Mouse (Mus musculus) liver, embryonic 11.5 days (tissue): Measurements from ENCODE around the gene Gsdma. TPM values are rescaled to one million over a fixed set of nuclear protein-coding genes. Genes with fewer than 3 reads are reported as not detected.

Experiments used
- ATAC-seq: fragments of 200-750 bp; cut with Nextera tagmentation; replicated peaks from 2 replicates; pipeline ENCODE4 v1.8.0; 2017; ENCODE audit warnings: moderate number of reproducible peaks, mild to moderate bottlenecking, moderate TSS enrichment, moderate library complexity; ENCODE audit not compliant: low FRiP score
- DNase-seq: peaks from one replicate; pipeline ENCODE4 v3.0.0-alpha.2; 2017; ENCODE audit warnings: low spot score
- H3K27ac ChIP-seq: fragments of 300-500 bp; sonication (generic); 2 replicates; pipeline ENCODE4 v1.5.1; 2014; ENCODE audit warnings: mild to moderate bottlenecking, low read depth, low read length, control low read depth
- H3K27me3 ChIP-seq: fragments of 300-500 bp; sonication (generic); replicated peaks from 2 replicates; pipeline ENCODE4 v1.6.1; 2014; ENCODE audit warnings: low read length, mixed read lengths; ENCODE audit not compliant: control insufficient read depth, insufficient read depth
- H3K36me3 ChIP-seq: fragments of 300-500 bp; sonication (generic); 2 replicates; pipeline ENCODE4 v1.6.1; 2014; ENCODE audit warnings: mild to moderate bottlenecking, low read length, moderate library complexity, mixed read lengths; ENCODE audit not compliant: control insufficient read depth, insufficient read depth
- H3K4me1 ChIP-seq: fragments of 300-500 bp; sonication (generic); replicated peaks from 2 replicates; pipeline ENCODE4 v1.6.1; 2014; ENCODE audit warnings: low read length, mixed read lengths; ENCODE audit not compliant: control insufficient read depth, insufficient read depth
- H3K4me2 ChIP-seq: fragments of 300-500 bp; sonication (generic); 2 replicates; pipeline ENCODE4 v1.6.1; 2014; ENCODE audit warnings: mild to moderate bottlenecking, control low read depth, moderate library complexity
- H3K4me3 ChIP-seq: fragments of 300-500 bp; sonication (generic); 2 replicates; pipeline ENCODE4 v1.5.1; 2014; ENCODE audit warnings: low read depth, low read length, control low read depth
- H3K9ac ChIP-seq: fragments of 300-500 bp; sonication (generic); 2 replicates; pipeline ENCODE4 v1.6.1; 2014; ENCODE audit warnings: low read depth, low read length, control low read depth
- H3K9me3 ChIP-seq: fragments of 300-500 bp; sonication (generic); 2 replicates; pipeline ENCODE4 v1.6.1; 2016; ENCODE audit warnings: low read length, inconsistent platforms, mixed read lengths; ENCODE audit not compliant: control insufficient read depth
- WGBS: fragments of 180-500 bp; shearing (Covaris S2); extraction: QIAGEN DNeasy Blood & Tissue Kit; methylation state at CpG from one replicate; pipeline ENCODE4 v1.1.7; 2014; 5-methylcytosine and 5-hydroxymethylcytosine counted together
- polyA plus RNA-seq: library from polyadenylated mRNA; unstranded; fragments of >200 nt; fragmentation: Nextera tagmentation; extraction: Ambion mirVana; gene quantifications from 2 replicates; pipeline ENCODE4 v1.2.1, GENCODE M21; 2014

The Gsdma gene
- polyA plus RNA-seq, 1 experiment from 2014 or later: not detected

DNA sequence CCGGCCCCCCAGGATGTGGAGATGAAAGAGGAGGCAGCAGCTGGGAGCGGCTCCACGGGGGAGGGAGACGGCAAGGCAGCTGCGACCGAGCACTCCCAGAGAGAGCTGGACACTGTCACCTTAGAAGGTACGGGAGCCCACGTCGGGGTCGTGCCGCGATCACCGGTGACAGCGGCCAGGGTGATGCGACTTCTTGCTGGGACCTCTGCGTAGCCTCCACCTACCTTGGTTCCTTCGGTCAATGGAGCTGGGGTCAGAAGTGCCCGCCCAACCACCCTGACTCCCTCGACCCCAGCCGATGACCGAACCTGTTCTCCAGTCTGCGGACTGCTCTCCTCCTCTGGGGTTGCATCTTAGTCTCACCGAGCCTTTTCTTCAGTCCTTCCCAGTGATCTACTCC is 18.7 kb downstream of the Gsdma start:
- under 1% methylated on average over 23 of the region's 23 CpGs for WGBS
- Histone ChIP-seq H3K4me3 (peak overlapping the region; percentile 100), H3K4me2 (peak overlapping the region; percentile 85), H3K9ac (peak overlapping the region; percentile 97), H3K27ac (peak overlapping the region; percentile 80), H3K36me3 (peaks cover 24% of the 10 kb centered on the region), H3K4me1 (no peaks in the 10 kb centered on the region), H3K9me3 (no peaks in the 10 kb centered on the region), H3K27me3 (no peaks in the 10 kb centered on the region)
- peak; percentile 32 for ATAC-seq
- DNase-seq: no peak

DNA sequence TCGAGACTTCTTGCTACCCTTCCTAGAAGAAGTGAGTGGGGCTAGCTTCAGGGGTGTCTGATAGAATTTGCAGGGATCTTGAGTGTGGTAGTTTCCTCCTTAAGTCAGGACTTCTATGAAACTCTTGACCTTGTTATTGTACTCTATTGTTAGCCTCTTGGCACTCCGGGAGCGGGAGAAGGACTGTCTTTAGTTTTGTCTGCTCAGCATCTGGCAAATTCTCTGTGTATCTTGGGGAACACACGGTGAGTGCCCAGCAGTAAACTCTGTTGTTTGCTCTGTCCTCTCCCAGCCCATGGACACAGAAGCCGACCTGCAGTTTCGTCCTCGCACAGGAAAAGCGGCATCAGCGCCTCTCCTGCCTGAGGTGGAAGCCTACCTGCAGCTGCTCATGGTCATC is 21.5 kb downstream of the Gsdma start:
- H3K4me3 ChIP-seq: no peak overlapping the region
- H3K4me2 ChIP-seq: no peak overlapping the region
- H3K27me3 ChIP-seq: no peaks in the 10 kb centered on the region
- no peak overlapping the region for H3K27ac ChIP-seq
- DNase-seq (no peak), ATAC-seq (no peak)
- H3K9ac ChIP-seq: no peak overlapping the region
- H3K9me3 ChIP-seq: no peaks in the 10 kb centered on the region
- 91% methylated on average over 9 of the region's 9 CpGs for WGBS
- H3K4me1 ChIP-seq: no peaks in the 10 kb centered on the region
- H3K36me3 ChIP-seq: peaks cover 39% of the 10 kb centered on the region

DNA sequence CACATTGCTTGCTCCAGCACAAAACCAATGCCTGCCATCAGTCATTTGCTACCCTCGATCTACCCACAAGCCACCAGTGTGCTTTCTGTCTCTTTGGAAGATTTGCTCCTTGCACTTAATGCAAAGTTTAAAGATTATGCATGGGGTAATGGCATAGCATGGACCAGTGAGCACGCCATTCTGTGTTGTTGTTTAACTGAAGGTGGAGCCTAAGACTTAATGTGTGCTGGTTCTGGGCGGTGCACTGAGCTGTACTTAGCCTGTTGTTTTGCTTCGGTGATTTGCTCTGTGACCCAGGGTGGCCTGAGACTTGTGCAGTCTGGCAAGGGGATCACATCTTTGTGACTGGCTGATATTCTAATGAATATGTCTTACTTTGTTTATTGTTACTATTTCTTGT is 22.8 kb downstream of the Gsdma start:
- Histone ChIP-seq H3K36me3 (peaks cover 52% of the 10 kb centered on the region), H3K27me3 (no peaks in the 10 kb centered on the region), H3K27ac (no peak overlapping the region), H3K9ac (no peak overlapping the region), H3K9me3 (no peaks in the 10 kb centered on the region), H3K4me1 (no peaks in the 10 kb centered on the region), H3K4me2 (no peak overlapping the region), H3K4me3 (no peak overlapping the region)
- DNase-seq: no peak
- no peak for ATAC-seq
- WGBS: 90% methylated on average over 4 of the region's 4 CpGs

DNA sequence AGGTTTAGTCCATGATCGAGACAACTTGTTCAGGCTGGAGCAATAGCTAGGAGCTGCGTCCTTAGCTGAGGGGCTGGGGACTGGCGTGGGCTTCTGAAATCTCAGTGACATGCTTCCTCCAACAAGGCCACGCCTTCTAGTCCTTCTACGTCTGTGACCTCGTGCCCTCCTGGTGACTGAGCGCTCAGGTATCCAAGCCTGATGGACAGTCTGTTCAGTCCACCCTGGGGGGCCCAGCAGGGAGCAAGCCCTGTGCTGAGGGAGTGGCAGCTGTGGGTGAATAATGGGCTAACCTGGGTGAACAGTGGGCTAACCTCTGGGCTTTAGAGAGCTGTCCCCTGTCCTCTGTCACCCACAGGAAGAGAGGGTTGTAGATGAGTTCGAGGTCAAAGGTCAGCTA is 23.9 kb downstream of the Gsdma start:
- Histone ChIP-seq H3K9me3 (no peaks in the 10 kb centered on the region), H3K9ac (no peak overlapping the region), H3K27ac (no peak overlapping the region), H3K4me1 (no peaks in the 10 kb centered on the region), H3K4me2 (no peak overlapping the region), H3K27me3 (no peaks in the 10 kb centered on the region), H3K4me3 (no peak overlapping the region), H3K36me3 (peaks cover 57% of the 10 kb centered on the region)
- WGBS: 82% methylated on average over 8 of the region's 8 CpGs
- no peak for DNase-seq
- no peak; the same call in 1 of the 2 replicates for ATAC-seq

DNA sequence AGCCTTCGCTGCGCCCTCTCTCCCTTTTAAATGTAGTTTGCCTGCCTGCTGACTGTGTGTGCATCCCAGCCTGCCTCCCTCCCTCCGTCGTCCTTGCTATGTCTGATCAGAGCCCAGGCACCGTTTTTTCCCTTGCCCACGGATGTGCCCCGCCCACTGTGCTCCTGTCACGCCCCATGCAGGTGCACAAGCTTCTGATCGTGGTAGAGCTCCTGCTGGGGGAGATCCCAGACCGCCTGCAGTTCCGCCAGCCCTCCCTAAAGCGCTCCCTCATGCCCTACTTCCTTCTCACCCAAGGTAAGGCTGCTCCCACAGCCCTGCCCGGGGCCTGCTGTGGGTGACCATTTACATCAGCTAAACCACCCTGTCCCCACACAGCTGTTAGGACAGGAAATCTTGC is 29.1 kb downstream of the Gsdma start:
- Histone ChIP-seq H3K4me2 (no peak overlapping the region), H3K36me3 (peaks cover 56% of the 10 kb centered on the region), H3K27ac (no peak overlapping the region), H3K4me1 (no peaks in the 10 kb centered on the region), H3K4me3 (no peak overlapping the region), H3K9ac (no peak overlapping the region), H3K9me3 (no peaks in the 10 kb centered on the region), H3K27me3 (no peaks in the 10 kb centered on the region)
- no peak for ATAC-seq
- 73% methylated on average over 13 of the region's 13 CpGs for WGBS
- DNase-seq: no peak

DNA sequence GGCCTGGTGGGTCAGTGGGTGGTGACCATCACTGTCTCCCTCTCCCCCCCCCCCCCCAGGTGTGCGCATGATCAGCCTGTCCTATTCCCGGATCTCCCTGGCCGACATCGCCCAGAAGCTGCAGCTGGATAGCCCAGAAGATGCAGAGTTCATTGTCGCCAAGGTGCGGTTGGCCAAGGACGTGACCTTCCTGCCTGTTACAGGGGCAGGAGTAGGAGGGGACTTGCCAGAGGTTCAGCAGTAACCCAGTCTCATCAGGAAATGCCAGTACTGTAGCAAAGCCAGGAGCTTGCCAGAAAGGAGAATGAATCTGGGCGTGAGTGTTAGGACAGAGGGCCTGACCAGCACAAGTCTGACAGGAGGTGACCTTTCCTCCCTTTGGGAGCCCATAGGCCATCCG is 29.6 kb downstream of the Gsdma start:
- peaks cover 53% of the 10 kb centered on the region for H3K36me3 ChIP-seq
- H3K4me2 ChIP-seq: no peak overlapping the region
- H3K27ac ChIP-seq: no peak overlapping the region
- no peaks in the 10 kb centered on the region for H3K4me1 ChIP-seq
- H3K9me3 ChIP-seq: no peaks in the 10 kb centered on the region
- H3K4me3 ChIP-seq: no peak overlapping the region
- H3K9ac ChIP-seq: no peak overlapping the region
- 94% methylated on average over 9 of the region's 9 CpGs for WGBS
- no peaks in the 10 kb centered on the region for H3K27me3 ChIP-seq
- no peak for DNase-seq
- no peak for ATAC-seq

DNA sequence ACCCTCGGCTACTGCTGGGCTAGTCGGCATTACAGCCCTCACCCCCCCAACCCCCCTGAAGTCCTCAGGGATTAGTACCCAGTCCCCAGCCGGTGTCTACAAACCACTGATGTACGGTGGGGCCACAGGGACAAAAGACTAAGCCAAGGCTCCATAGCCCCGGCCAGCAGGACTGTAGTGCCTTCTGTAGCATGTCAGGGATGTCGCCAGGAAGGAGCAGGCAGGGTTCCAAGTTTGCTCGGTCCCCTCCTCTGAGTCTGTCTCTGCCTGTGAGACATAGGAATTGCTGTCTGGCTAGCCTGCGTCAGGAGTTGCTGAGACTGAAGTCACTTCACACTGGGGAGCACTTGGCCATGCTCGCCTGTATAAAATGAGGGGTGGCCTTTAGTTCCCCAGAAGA is 30.1 kb downstream of the Gsdma start:
- 89% methylated on average over 9 of the region's 9 CpGs for WGBS
- Histone ChIP-seq H3K9ac (no peak overlapping the region), H3K27me3 (no peaks in the 10 kb centered on the region), H3K4me2 (no peak overlapping the region), H3K9me3 (no peaks in the 10 kb centered on the region), H3K4me1 (no peaks in the 10 kb centered on the region), H3K4me3 (no peak overlapping the region), H3K27ac (no peak overlapping the region), H3K36me3 (peaks cover 53% of the 10 kb centered on the region)
- DNase-seq: no peak
- no peak for ATAC-seq

DNA sequence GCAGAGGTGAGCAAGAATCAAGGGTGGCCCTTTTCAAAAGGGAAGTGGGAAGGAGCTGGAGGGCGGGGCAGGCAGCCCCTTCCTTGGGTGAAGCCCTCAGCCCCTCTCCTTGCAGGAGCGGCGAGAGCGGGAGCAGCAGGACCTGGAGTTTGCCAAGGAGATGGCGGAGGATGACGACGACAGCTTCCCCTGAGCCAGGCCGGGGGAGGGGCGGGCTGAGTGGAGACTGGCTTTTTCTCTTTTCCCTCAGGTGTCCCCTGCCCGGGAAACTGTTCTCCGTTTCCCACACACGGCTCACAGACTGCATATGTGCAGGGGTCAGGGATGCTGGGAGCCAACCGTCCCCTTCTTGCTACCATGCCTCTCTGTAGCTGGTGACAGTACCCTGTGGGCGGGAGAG is 31.3 kb downstream of the Gsdma start:
- ATAC-seq (no peak), DNase-seq (no peak)
- Histone ChIP-seq H3K36me3 (peaks cover 47% of the 10 kb centered on the region), H3K27ac (no peak overlapping the region), H3K27me3 (no peaks in the 10 kb centered on the region), H3K4me1 (peaks cover 4% of the 10 kb centered on the region; the same call in 1 of the 2 replicates), H3K4me2 (no peak overlapping the region), H3K9ac (no peak overlapping the region), H3K4me3 (no peak overlapping the region), H3K9me3 (no peaks in the 10 kb centered on the region)
- WGBS: 79% methylated on average over 14 of the region's 14 CpGs

DNA sequence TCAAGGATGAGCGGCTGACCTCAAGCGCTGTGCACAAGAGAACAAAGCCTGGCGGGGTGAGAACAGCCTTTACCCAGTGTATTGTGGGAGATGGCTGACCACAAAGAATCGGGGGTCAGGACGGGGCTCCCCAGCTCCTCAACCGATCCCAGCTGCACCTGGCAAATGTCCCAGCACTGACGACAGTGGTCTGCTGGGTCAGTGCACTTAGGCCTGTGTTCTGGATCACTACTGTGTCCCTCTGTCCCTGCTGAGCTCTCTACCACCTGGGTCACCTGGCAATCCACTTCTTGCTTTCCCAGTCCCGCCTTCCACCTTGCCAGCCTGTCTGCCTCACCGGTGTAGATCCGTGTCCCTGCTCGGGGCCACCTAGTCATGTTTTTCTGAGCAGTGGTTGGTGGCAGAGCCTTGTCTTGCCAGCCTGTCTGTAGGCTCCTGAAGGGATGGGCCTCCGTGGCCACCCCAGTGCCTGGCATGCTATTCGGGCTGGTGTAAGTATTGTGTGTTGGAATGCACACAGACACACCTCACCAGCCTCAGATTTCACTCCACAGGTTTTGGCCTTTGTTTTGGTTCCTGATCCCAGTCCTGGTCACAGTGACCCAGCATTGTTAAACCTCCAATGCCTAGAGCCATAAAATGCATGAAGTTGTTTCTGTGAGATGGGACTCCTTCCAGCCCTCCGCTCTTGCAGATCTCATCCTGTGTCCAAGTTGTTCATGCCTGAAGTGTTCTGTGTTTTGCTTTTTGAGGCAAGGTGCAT is 32.5 kb downstream of the Gsdma start:
- Histone ChIP-seq H3K4me3 (no peak overlapping the region), H3K36me3 (peaks cover 35% of the 10 kb centered on the region), H3K27me3 (no peaks in the 10 kb centered on the region), H3K9ac (no peak overlapping the region), H3K4me2 (no peak overlapping the region), H3K4me1 (peaks cover 4% of the 10 kb centered on the region; the same call in 1 of the 2 replicates), H3K9me3 (no peaks in the 10 kb centered on the region), H3K27ac (no peak overlapping the region)
- 85% methylated on average over 14 of the region's 14 CpGs for WGBS
- DNase-seq (no peak), ATAC-seq (no peak)
